Mouse (Mus musculus) spleen, adult 2 months (tissue): ENCODE measurements around the gene Spata31d1d. TPM values are rescaled to one million over a fixed set of nuclear protein-coding genes. Genes with fewer than 3 reads are reported as not detected.
"Not testable (repeated sequence)": the region's sequence is repeated elsewhere in the genome, so short reads cannot be mapped to it uniquely, and the experiment has no call there.

Experiments used
- DNase-seq, 2 experiments: peaks; one replicate each; pipeline versions ENCODE4 v3.0.0 to v3.0.0-alpha.2; 2012 to 2021; ENCODE audit warnings: low spot score in 2 of 2, low read depth in 1 of 2
- H3K27ac ChIP-seq: fragments of 200-500 bp; 2 replicates; pipeline ENCODE4 v1.5.1; 2012; ENCODE audit warnings: low read length, inconsistent platforms; ENCODE audit not compliant: insufficient read depth
- H3K27me3 ChIP-seq: fragments of 200-500 bp; 2 replicates; pipeline ENCODE4 v1.6.1; 2012; ENCODE audit warnings: mild to moderate bottlenecking, moderate library complexity, low read length, inconsistent platforms; ENCODE audit not compliant: control insufficient read depth, insufficient read depth
- H3K36me3 ChIP-seq: fragments of 200-500 bp; 2 replicates; pipeline ENCODE4 v1.6.1; 2012; ENCODE audit warnings: mild to moderate bottlenecking, low read length, inconsistent platforms; ENCODE audit not compliant: control insufficient read depth, insufficient read depth
- H3K4me1 ChIP-seq: fragments of 200-500 bp; 2 replicates; pipeline ENCODE4 v1.6.1; 2011; ENCODE audit warnings: inconsistent platforms; ENCODE audit not compliant: control insufficient read depth, insufficient read depth, insufficient read length
- H3K4me3 ChIP-seq: fragments of 200-500 bp; 2 replicates; pipeline ENCODE4 v1.5.1; 2011; ENCODE audit warnings: mild to moderate bottlenecking, inconsistent platforms; ENCODE audit not compliant: insufficient read depth, insufficient read length; ENCODE audit errors: extremely low read depth
- CTCF ChIP-seq: fragments of 200-500 bp; IDR thresholded peaks from 2 replicates; pipeline ENCODE4 v1.5.1; 2011; ENCODE audit warnings: mild to moderate bottlenecking, inconsistent platforms; ENCODE audit not compliant: insufficient read depth, insufficient read length, insufficient replicate concordance; ENCODE audit errors: extremely low read depth
- POLR2A ChIP-seq: fragments of 200-500 bp; IDR thresholded peaks from 2 replicates; pipeline ENCODE4 v1.6.1; 2011; ENCODE audit warnings: low read depth, low read length, inconsistent platforms
- WGBS: fragments of 180-500 bp; shearing (Covaris S2); methylation state at CpG from one replicate; pipeline ENCODE4 v1.1.7; 2018; 5-methylcytosine and 5-hydroxymethylcytosine counted together
- polyA plus RNA-seq: library from polyadenylated mRNA; depleted of rRNA; stranded (reverse); fragments of >200 nt; gene quantifications from 2 replicates; pipeline ENCODE4 v1.2.3, GENCODE M21; 2012

Spata31d1d gene
- polyA plus RNA-seq, 1 experiment: not detected

DNA sequence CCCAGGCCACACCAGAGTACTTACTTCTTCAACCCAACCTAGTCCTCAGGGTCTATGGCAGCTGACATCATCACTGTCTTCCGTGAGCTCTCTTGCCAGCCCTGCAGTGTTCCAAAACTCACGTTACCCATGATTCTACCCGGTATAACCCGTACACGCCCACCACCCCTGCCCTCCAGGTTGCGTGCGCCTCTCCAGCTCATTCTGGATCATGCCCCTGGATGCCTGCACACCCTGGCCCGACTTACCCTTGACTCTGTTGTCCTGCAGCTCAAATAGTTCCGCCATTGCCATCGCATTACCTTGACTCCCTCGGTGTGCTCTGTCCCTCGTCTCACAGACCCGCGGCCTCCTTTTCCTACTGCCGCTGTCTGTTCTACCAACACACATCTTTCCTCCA, 21.3 kb downstream of the Spata31d1d start, which contains the start of gene Spata31d1a:
Spata31d1a (minus strand) TSS at position 101 of the 400 bp plus-strand sequence.
- no peak within 1 kb of the TSS for H3K27ac ChIP-seq
- DNase-seq: no peak
- no peaks in the 10 kb centered on the region; the same call in 1 of the 2 replicates for H3K4me1 ChIP-seq
- TF ChIP-seq POLR2A (no peak), CTCF (no peak)
- no peak within 1 kb of the TSS for H3K4me3 ChIP-seq
- H3K36me3 ChIP-seq: no peaks in the 10 kb centered on the region
- no peaks in the 10 kb centered on the region for H3K27me3 ChIP-seq
- WGBS: 87% methylated on average over 15 of the region's 15 CpGs

DNA sequence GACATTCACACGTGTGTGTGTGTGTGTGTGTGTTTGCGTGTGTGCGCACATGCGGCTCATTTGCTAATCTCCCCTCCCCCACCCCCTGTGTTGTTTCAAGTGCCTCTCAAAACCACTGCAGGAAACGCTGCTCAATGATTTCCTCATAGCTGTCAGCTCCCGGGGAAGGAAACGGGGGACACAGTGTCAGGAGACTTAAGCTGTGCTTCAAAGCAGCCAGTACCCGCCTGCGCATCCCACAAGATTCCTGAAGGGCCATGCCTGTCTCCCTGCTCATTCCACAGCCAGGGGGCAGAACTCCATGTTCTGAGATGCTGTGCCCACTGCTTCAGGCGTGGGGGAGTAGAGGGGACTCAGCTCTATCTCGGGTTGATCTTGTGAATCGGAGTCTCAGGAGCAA, 27.0 kb downstream of the Spata31d1d start:
- no peak for TF ChIP-seq CTCF
- TF ChIP-seq POLR2A: no peak
- DNase-seq: peak in 1 of 2 experiments; percentile 35
- WGBS: 9% methylated on average over 12 of the region's 12 CpGs
- Histone ChIP-seq H3K4me3 (0 out of 2 replicates have a peak overlapping the region, but pooled peaks have one; percentile 4), H3K36me3 (no peaks in the 10 kb centered on the region), H3K4me1 (peaks cover 8% of the 10 kb centered on the region; the same call in 1 of the 2 replicates), H3K27me3 (no peaks in the 10 kb centered on the region), H3K27ac (no peak overlapping the region)

- peaks cover 8% of the 10 kb centered on the region; the same call in 1 of the 2 replicates for H3K4me1 ChIP-seq
- H3K27me3 ChIP-seq: no peaks in the 10 kb centered on the region
- TF ChIP-seq POLR2A (no peak), CTCF (no peak)
- H3K36me3 ChIP-seq: no peaks in the 10 kb centered on the region
- no peak overlapping the region for H3K4me3 ChIP-seq
- no peak for DNase-seq
- 82% methylated on average over 12 of the region's 12 CpGs for WGBS
- H3K27ac ChIP-seq: no peak overlapping the region
Observed at GRCm38 (mm10) chr13:59703514-59703913, 28.0 kb downstream of the Spata31d1d start.

- not testable (repeated sequence) for H3K27ac ChIP-seq, H3K27me3 ChIP-seq, DNase-seq, H3K36me3 ChIP-seq, H3K4me3 ChIP-seq, H3K4me1 ChIP-seq
- 74% methylated on average over 1 of the region's 1 CpGs for WGBS
Observed at GRCm38 (mm10) chr13:59700137-59700536, 31.4 kb downstream of the Spata31d1d start.

DNA sequence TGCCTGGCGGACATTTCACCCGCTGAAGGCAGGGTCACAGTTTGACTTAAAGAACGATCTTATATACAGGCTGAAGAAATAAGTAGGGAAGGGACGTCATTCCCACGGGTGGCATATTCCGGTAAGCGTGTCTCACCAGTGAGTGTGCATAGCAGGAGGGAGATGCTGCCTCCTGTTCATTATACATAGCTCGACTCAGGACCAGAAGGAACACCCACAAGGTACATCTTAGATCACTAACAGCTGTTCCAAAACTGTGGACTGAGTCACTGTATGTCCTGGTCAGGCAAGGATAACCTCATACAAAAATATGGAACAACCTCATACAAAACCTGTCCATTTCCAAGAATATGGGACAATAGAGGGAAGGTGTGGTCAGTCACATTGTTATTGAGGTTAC, 32.4 kb downstream of the Spata31d1d start:
- Histone ChIP-seq H3K36me3 (no peaks in the 10 kb centered on the region), H3K4me1 (peaks cover under 1% of the 10 kb centered on the region; the same call in 1 of the 2 replicates), H3K27ac (no peak overlapping the region), H3K4me3 (no peak overlapping the region), H3K27me3 (no peaks in the 10 kb centered on the region)
- WGBS: 93% methylated on average over 8 of the region's 8 CpGs
- no peak for DNase-seq
- TF ChIP-seq POLR2A: no peak
- no peak for TF ChIP-seq CTCF

DNA sequence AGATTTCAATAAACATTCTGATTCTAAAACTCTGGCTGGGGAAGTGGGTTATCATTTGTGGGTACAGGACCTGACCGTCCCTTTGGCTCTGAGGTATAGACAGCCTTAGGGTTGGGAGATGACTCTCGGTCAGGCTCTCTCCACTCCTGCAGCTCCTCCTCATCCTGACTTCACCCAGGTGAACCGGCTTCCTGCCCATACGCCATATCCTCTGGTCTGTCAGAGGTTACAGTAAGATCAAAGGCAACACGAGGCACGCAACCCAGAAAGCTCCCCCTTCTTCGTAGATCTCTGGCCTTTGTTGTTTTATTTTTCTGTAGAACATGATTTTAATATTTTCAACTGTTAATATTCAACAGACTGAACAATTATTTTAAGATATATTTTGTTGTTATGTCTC, 35.8 kb downstream of the Spata31d1d start:
- no peak for TF ChIP-seq POLR2A
- H3K27ac ChIP-seq: no peak overlapping the region
- H3K36me3 ChIP-seq: no peaks in the 10 kb centered on the region
- no peaks in the 10 kb centered on the region for H3K4me1 ChIP-seq
- no peak for DNase-seq
- no peak overlapping the region for H3K4me3 ChIP-seq
- H3K27me3 ChIP-seq: no peaks in the 10 kb centered on the region
- WGBS: 79% methylated on average over 7 of the region's 7 CpGs

- Histone ChIP-seq H3K27me3 (no peaks in the 10 kb centered on the region), H3K27ac (no peak within 1 kb of the TSS), H3K4me1 (no peaks in the 10 kb centered on the region), H3K36me3 (no peaks in the 10 kb centered on the region), H3K4me3 (no peak within 1 kb of the TSS)
- TF ChIP-seq CTCF: no peak
- no peak for TF ChIP-seq POLR2A
- 92% methylated on average over 3 of the region's 3 CpGs for WGBS
- no peak for DNase-seq
Observed at GRCm38 (mm10) chr13:59694008-59694407, 37.5 kb downstream of the Spata31d1d start, which contains the start of gene 4921517D22Rik. Gene 4921517D22Rik, minus strand, starts transcription at chr13:59694108.
